Mouse (Mus musculus) lung, postnatal 36 days (tissue): ENCODE measurements around the gene Mapkbp1.

ENCODE experiments used
- DNase-seq: peaks from one replicate; pipeline ENCODE4 v3.0.0; 2022; ENCODE audit warnings: mixed read lengths

The Mapkbp1 gene

GRCm38 (mm10) chr2:120055923-120056322, 83.4 kb downstream of the Mapkbp1 start:
- no peak for DNase-seq

- DNase-seq: peak; percentile 45
These were observed 86.3 kb downstream of the Mapkbp1 start for GRCm38 (mm10) chr2:120058818-120059217.

- peak; percentile 61 for DNase-seq
These were observed 87.0 kb downstream of the Mapkbp1 start for GRCm38 (mm10) chr2:120059466-120059865.

- DNase-seq: peak; percentile 86
These were observed 87.7 kb downstream of the Mapkbp1 start for GRCm38 (mm10) chr2:120060190-120060589.

- peak; percentile 27 for DNase-seq
These were observed 88.2 kb downstream of the Mapkbp1 start for GRCm38 (mm10) chr2:120060651-120061050.

GRCm38 (mm10) chr2:120062248-120062647, 89.7 kb downstream of the Mapkbp1 start:
- DNase-seq: no peak

- no peak for DNase-seq
These were observed 92.1 kb downstream of the Mapkbp1 start for GRCm38 (mm10) chr2:120064639-120065038.

GRCm38 (mm10) chr2:120065243-120065642, 92.7 kb downstream of the Mapkbp1 start:
- DNase-seq: no peak

- DNase-seq: peak; percentile 75
These were observed 93.7 kb downstream of the Mapkbp1 start for GRCm38 (mm10) chr2:120066224-120066623.

- peak; percentile 37 for DNase-seq
These were observed 96.3 kb downstream of the Mapkbp1 start for GRCm38 (mm10) chr2:120068555-120069465.

- DNase-seq: no peak
These were observed 97.0 kb downstream of the Mapkbp1 start for GRCm38 (mm10) chr2:120069466-120069990.

- DNase-seq: no peak
These were observed 101.6 kb downstream of the Mapkbp1 start for GRCm38 (mm10) chr2:120074096-120074495.

- peak; percentile 77 for DNase-seq
These were observed 103.7 kb downstream of the Mapkbp1 start for GRCm38 (mm10) chr2:120076076-120076705.
